Mouse (Mus musculus): Measurements from ENCODE around the gene Guk1.

- TF ChIP-seq CTCF (IDR thresholded peaks at IDR 0.05; ENCODE audit: control insufficient read depth, insufficient read depth, insufficient read length): no peak
- TF ChIP-seq MYOD1 (IDR thresholded peaks at IDR 0.05; ENCODE audit: control insufficient read depth, insufficient read length, low read depth): no peak
- TF ChIP-seq MAX (IDR thresholded peaks at IDR 0.05): no peak
- no peak for TF ChIP-seq MYOG (IDR thresholded peaks at IDR 0.05; ENCODE audit: control insufficient read depth, extremely low read depth, insufficient read length)
- no peak for TF ChIP-seq CEBPB (IDR thresholded peaks at IDR 0.05; ENCODE audit: low read depth)
- no peak for TF ChIP-seq FOSL1 (IDR thresholded peaks at IDR 0.05; ENCODE audit: insufficient read depth, low read length, poor library complexity, severe bottlenecking)
Measured at GRCm38 (mm10) chr11:59135051-59135820, 56.8 kb downstream of the Guk1 start.

All from C2C12 (cell line).